Mouse (Mus musculus) midbrain, embryonic 16.5 days (tissue): ENCODE results near the gene Ublcp1. TPM values are rescaled to one million over a fixed set of nuclear protein-coding genes. Genes with fewer than 3 reads are reported as not detected.

Experiments used
- ATAC-seq: fragments of 200-750 bp; cut with Nextera tagmentation; 2 replicates; pipeline ENCODE4 v1.8.0; 2017; ENCODE audit warnings: moderate TSS enrichment
- H3K27ac ChIP-seq: fragments of 300-500 bp; sonication (generic); 2 replicates; pipeline ENCODE4 v1.5.1; 2014; ENCODE audit warnings: mild to moderate bottlenecking, low read length, mixed read lengths
- H3K27me3 ChIP-seq: fragments of 300-500 bp; sonication (generic); 2 replicates; pipeline ENCODE4 v1.6.1; 2014; ENCODE audit warnings: low read depth, low read length, mixed read lengths; ENCODE audit not compliant: control insufficient read depth, insufficient read depth
- H3K36me3 ChIP-seq: fragments of 300-500 bp; sonication (generic); 2 replicates; pipeline ENCODE4 v1.6.1; 2014; ENCODE audit warnings: mild to moderate bottlenecking, low read length, moderate library complexity, mixed read lengths; ENCODE audit not compliant: control insufficient read depth, insufficient read depth
- H3K4me1 ChIP-seq: fragments of 300-500 bp; sonication (generic); 2 replicates; pipeline ENCODE4 v1.6.1; 2014; ENCODE audit warnings: mild to moderate bottlenecking, low read length, mixed read lengths; ENCODE audit not compliant: control insufficient read depth, insufficient read depth
- H3K4me2 ChIP-seq: fragments of 300-500 bp; sonication (generic); 2 replicates; pipeline ENCODE4 v1.6.1; 2014; ENCODE audit warnings: mild to moderate bottlenecking, low read length, mixed read lengths
- H3K4me3 ChIP-seq: fragments of 300-500 bp; sonication (generic); 2 replicates; pipeline ENCODE4 v1.5.1; 2014; ENCODE audit warnings: low read depth, mild to moderate bottlenecking, low read length, moderate library complexity, mixed read lengths
- H3K9ac ChIP-seq: fragments of 300-500 bp; sonication (generic); 2 replicates; pipeline ENCODE4 v1.6.1; 2014; ENCODE audit warnings: low read depth, low read length, mixed read lengths
- H3K9me3 ChIP-seq: fragments of 300-500 bp; sonication (generic); replicated peaks from 2 replicates; pipeline ENCODE4 v1.6.1; 2014; ENCODE audit warnings: mild to moderate bottlenecking, low read length, mixed read lengths; ENCODE audit not compliant: control insufficient read depth, poor library complexity, severe bottlenecking
- WGBS: fragments of 180-500 bp; shearing (Covaris S2); extraction: QIAGEN DNeasy Blood & Tissue Kit; methylation state at CpG from one replicate; pipeline ENCODE4 v1.1.7; 2014; 5-methylcytosine and 5-hydroxymethylcytosine counted together
- polyA plus RNA-seq: library from polyadenylated mRNA; unstranded; fragments of >200 nt; fragmentation: Nextera tagmentation; extraction: Ambion mirVana; gene quantifications from 2 replicates; pipeline ENCODE4 v1.2.1, GENCODE M21; 2015

Gene Ublcp1
- 59.1 and 63.6 TPM in 2 replicates for polyA plus RNA-seq

DNA sequence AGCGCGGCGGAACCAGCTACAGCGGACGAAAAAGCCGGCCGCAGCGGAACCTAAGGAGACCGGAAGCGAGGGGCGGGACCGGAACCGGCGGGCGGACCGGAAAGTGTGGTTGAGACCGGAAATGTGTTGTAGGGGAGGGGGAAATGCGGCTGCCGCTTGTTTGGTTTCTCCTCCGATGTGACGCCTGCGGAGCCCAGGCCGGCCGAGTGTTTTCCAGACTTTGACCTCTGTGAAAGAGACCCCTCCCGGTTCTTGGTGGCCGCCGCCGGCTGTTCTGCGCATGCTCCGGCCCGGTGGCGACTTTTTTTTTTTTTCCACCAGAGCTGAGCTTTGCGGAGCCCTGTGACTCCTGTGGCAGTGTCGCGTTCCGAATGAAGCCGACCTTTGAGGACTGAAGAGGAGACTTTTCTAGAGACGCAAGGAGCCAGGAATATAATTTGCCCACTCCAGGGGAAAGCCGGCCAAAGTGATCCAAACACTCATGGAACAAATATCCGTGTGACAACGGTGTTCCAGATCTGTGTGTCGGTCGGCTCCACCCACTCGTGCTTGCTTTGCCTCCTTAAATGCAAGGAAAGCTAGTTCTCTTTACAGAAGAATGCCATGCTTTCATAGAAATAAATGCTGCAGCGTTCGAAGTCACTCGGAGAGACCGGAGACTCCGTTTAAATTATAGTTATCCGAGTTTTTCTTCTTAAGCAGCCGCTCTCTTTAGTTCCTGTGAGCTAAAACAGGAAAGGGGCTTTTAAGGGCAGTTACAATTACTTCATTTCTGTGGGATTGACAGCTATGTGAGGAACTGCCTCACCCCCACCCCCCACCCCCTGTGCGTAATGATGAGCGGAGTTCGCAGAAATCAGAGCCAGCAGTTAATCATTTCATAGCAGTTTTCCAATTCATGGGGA lies at the start of gene Ublcp1:
Ublcp1 (minus strand) TSS at position 67 of the 905 bp plus-strand sequence.
- Histone ChIP-seq H3K36me3 (no peaks in the 10 kb centered on the region), H3K4me2 (peak within 1 kb of the TSS; percentile 94), H3K9me3 (no peaks in the 10 kb centered on the region), H3K4me3 (peak within 1 kb of the TSS; percentile 95), H3K4me1 (peaks cover 16% of the 10 kb centered on the region), H3K27me3 (no peaks in the 10 kb centered on the region), H3K27ac (peak within 1 kb of the TSS; percentile 89), H3K9ac (peak within 1 kb of the TSS; percentile 92)
- under 1% methylated on average over 54 of the region's 54 CpGs for WGBS
- ATAC-seq = peak; percentile 98

DNA sequence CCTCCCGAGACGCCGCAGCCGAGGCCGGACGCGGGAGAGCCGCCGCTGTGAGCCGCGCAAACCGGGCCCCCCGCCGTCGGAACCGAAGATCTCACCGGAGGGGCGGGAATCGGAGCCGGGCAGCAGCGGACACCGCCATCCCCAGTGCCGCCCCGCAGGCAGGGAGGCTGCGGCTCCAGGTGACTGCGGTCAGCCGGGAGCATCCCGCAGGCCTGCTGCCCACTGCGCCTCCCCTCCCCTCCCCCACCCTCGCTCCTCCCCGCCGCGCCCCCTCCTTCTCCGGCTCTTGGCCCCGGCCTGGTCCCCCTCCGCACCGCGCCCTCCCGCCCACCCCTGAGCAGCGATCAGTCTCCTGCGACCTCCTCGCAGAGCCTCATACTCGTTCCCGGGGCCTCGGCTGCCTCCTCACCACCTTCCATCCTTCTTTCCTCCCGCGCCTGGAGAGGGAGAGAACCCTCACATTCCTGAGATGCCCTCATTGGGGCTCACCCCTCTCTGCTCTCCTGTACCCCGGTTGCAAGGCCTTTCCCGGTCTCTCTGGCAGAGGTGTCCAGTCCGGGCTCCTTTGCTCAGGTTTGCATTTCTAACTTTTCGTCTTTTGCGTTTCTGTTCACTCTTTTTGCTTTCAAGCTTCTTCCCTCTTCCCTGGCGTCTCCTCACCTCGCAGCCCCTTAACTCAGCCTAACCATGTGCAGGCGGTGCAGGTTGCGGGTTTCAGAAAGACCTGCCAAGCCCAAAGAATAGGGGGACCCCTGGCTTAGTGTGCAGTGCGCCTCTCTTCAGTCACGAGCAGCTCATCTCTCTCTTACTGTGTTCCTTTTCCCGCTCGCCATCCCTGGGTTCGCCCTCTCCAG lies 49.0 kb upstream of the Ublcp1 start:
- H3K27ac ChIP-seq = peak overlapping the region; percentile 97
- H3K27me3 ChIP-seq = no peaks in the 10 kb centered on the region
- H3K4me2 ChIP-seq = peak overlapping the region; percentile 89
- peaks cover 34% of the 10 kb centered on the region for H3K4me1 ChIP-seq
- no peaks in the 10 kb centered on the region for H3K9me3 ChIP-seq
- WGBS = under 1% methylated on average over 27 of the region's 61 CpGs
- H3K4me3 ChIP-seq = peak overlapping the region; percentile 95
- no peaks in the 10 kb centered on the region for H3K36me3 ChIP-seq
- ATAC-seq = peak; percentile 67
- H3K9ac ChIP-seq = peak overlapping the region; percentile 95

DNA sequence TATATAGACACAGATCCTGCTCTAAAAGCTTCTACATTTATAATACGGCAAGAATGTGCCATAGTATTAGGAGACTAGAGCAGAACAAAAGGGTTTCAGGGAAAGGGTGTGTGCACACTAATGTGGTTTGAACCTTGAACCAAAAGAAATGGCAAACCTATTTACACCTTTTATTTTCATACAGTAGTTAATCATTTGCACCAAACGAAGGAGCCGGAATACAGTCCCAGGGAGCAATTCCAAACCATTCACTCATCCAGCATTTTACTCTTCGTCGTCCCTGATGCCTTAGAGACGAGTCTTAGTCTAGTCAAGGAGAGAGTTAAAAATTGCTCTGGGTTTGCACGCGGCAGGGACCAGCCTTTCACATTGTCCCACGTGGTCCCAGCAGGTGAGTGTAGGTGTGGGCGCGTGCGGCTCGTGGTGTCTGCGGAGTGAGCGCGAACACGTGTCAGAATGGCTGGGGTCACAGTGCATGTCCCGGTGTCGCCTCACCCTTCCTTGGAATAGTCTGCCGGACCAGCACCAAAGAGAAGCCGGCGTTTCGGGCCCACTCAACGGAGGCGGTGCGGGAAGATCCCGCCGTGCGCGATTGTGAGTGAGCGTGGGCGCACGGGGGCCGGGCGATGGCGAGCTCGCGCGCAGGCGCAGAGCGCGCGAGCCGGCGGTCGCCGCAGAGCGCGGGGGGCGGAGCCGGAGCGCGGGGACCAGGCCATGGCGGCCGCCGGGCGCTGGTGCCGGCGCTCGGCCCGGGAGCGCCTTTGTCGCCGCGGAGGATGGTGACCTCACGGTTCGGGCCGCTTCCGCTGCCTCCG lies 48.2 kb upstream of the Ublcp1 start, which contains the start of gene Rnf145:
Rnf145 (plus strand) TSS at position 684 of the 815 bp plus-strand sequence.
- no peaks in the 10 kb centered on the region for H3K36me3 ChIP-seq
- peak within 1 kb of the TSS; percentile 95 for H3K9ac ChIP-seq
- ATAC-seq = peak; percentile 91
- peak within 1 kb of the TSS; percentile 89 for H3K4me2 ChIP-seq
- no peaks in the 10 kb centered on the region for H3K27me3 ChIP-seq
- H3K4me1 ChIP-seq = peaks cover 32% of the 10 kb centered on the region
- under 1% methylated on average over 57 of the region's 70 CpGs for WGBS
- peak within 1 kb of the TSS; percentile 95 for H3K4me3 ChIP-seq
- H3K9me3 ChIP-seq = no peaks in the 10 kb centered on the region
- peak within 1 kb of the TSS; percentile 97 for H3K27ac ChIP-seq

DNA sequence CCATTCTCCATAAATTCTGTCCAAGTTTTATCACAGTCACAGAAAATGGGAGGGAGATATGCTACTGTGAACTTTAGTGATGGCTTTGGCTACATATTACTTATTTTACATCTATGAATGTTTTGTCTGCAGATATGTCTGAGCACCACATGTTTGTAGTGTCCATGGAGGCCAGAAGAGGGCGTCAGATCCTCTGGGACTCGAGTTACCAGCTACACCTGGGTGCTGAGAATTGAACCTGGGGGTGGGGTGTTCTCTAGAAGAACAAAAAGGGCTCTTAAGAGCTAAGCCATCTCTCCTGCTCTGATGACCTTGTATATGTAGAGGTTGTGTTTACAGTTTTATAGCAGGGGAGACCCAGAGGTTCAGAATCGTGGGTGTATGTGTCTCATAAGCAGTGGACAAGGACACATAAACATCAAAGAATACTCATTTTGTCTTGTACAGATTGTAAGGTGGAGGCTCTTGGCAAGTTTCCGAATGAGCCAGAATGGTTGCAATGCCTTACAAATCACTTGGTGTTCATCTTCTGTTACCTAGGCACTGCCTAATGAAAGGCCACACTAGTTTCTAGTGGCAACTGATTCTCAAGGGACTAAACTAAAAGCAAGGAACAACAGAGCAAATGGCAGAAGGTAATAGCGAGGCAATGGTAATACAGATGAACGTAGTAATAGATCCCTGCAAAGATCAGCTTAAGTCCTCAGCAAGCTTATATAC lies 47.4 kb upstream of the Ublcp1 start:
- Histone ChIP-seq H3K4me3 (peak overlapping the region; percentile 95), H3K4me1 (peaks cover 28% of the 10 kb centered on the region), H3K27me3 (no peaks in the 10 kb centered on the region), H3K4me2 (peak overlapping the region; percentile 80), H3K36me3 (no peaks in the 10 kb centered on the region), H3K27ac (peak overlapping the region; percentile 97), H3K9me3 (no peaks in the 10 kb centered on the region), H3K9ac (peak overlapping the region; percentile 95; the same call in 1 of the 2 replicates)
- ATAC-seq = no peak
- 37% methylated on average over 6 of the region's 6 CpGs for WGBS

DNA sequence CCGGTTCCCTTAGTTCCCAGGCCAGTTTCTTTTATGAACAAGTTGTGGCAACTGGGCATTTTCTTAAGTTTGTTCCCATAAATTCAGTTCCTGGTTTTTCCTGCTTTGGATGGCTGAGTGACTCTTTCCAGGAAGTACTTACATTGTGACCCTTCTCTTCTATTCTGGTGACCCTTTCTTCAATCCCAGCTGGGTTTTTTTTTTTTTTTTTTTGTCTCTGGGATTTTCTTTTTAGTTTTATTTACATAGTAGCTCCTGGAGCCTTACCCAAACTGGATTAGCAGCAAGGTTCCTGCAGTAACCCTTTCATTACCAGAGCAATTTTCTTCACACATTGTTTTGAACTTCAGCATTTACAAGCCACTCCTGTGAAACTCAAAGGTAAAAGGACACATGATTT lies 46.1 kb upstream of the Ublcp1 start:
- Histone ChIP-seq H3K4me2 (no peak overlapping the region), H3K4me1 (peaks cover 20% of the 10 kb centered on the region), H3K36me3 (no peaks in the 10 kb centered on the region), H3K27ac (no peak overlapping the region), H3K4me3 (no peak overlapping the region), H3K9me3 (no peaks in the 10 kb centered on the region), H3K27me3 (no peaks in the 10 kb centered on the region), H3K9ac (no peak overlapping the region)
- whole genome bisulfite sequencing = 13% methylated on average over 1 of the region's 1 CpGs
- ATAC-seq = no peak

DNA sequence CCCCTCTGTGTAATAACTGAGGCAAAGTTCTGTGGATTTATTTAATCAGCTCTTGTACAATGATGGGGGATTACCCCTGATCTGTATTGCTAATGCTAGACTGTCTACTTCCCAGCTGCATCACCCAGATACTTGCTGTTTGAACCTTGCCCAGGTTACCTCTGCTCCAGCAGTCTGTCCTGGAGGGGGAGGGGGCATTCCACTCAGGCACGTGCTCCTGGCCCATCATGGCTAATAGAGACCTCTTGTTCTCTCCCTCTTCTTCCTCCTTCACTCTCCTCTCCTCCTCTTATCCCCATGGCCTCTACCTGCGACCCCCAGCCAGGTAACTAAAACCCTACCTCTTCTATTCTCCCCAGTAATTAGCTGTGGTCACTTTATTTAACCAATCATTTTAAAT lies 44.4 kb upstream of the Ublcp1 start:
- 51% methylated on average over 2 of the region's 2 CpGs for WGBS
- H3K9me3 ChIP-seq = no peaks in the 10 kb centered on the region
- no peaks in the 10 kb centered on the region for H3K27me3 ChIP-seq
- no peak overlapping the region for H3K4me2 ChIP-seq
- no peak overlapping the region for H3K4me3 ChIP-seq
- H3K9ac ChIP-seq = no peak overlapping the region
- no peaks in the 10 kb centered on the region for H3K36me3 ChIP-seq
- no peak for ATAC-seq
- H3K4me1 ChIP-seq = peaks cover 9% of the 10 kb centered on the region; the same call in 1 of the 2 replicates
- no peak overlapping the region for H3K27ac ChIP-seq

DNA sequence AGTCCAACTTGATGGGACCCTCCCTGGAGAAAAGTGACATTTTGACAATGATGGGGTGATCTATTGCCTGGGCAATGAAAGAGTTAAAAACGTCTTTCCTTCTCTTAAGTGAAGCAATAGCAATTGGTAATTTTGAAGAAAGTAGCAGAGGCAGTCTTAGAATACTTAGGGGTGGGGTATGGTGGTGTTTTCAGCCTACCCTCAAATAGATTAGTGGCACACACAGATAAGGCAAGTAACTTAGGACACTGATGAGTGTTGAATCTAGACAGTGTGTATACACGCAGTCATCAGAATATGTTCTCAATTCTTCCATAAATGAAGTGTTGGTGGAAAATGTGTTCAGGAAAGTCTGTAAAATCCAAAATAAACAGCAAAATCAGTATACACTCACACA lies 42.7 kb upstream of the Ublcp1 start:
- 74% methylated on average over 2 of the region's 2 CpGs for WGBS
- Histone ChIP-seq H3K27me3 (no peaks in the 10 kb centered on the region), H3K9ac (no peak overlapping the region), H3K4me3 (no peak overlapping the region), H3K4me1 (peaks cover 7% of the 10 kb centered on the region; the same call in 1 of the 2 replicates), H3K9me3 (no peaks in the 10 kb centered on the region), H3K36me3 (no peaks in the 10 kb centered on the region), H3K27ac (no peak overlapping the region), H3K4me2 (no peak overlapping the region)
- no peak for ATAC-seq
